Mouse (Mus musculus) thymus, adult 2 months (tissue): ENCODE measurements around the gene Ntan1.

Experiments used
- CTCF ChIP-seq: fragments of 200-500 bp; IDR thresholded peaks from 2 replicates; pipeline ENCODE4 v1.5.1; 2012; ENCODE audit warnings: mild to moderate bottlenecking, control low read depth, low read length, moderate library complexity, borderline replicate concordance; ENCODE audit not compliant: control insufficient read depth, poor library complexity, insufficient read depth; ENCODE audit errors: extremely low read depth
- POLR2A ChIP-seq: fragments of 200-500 bp; IDR thresholded peaks from 2 replicates; pipeline ENCODE4 v1.6.1; 2012; ENCODE audit warnings: mild to moderate bottlenecking, low read length, control low read depth, moderate library complexity; ENCODE audit not compliant: control insufficient read depth, poor library complexity, insufficient read depth; ENCODE audit errors: extremely low read depth

DNA sequence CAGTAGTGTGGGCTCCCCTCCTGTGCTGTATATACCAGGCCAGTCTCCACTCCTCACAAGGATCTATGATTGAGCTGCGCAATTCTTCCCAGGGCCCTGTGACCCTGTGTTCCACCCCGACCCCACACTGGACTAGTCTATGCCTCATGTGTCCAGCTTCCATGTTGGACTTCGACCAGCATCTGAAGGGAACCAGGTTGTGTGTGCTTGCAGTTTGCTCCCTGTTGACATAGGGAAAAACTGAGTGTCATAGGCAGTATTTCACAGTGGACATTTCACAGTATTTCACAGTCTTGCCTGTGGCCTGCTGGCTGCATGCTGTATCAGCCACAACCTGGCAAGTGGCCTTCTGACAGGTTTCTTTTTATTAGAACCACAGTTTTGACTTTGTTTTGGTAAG is 5.4 kb upstream of the Ntan1 start:
- TF ChIP-seq POLR2A = no peak
- TF ChIP-seq CTCF = no peak
